Mouse (Mus musculus) Muller cell, postnatal 12 days (primary cell): ENCODE results near the gene Saysd1.
"Not testable (repeated sequence)": the region's sequence is repeated elsewhere in the genome, so short reads cannot be mapped to it uniquely, and the experiment has no call there.

ENCODE experiments used
- DNase-seq: peaks from one replicate; pipeline ENCODE4 v3.0.0-alpha.2; 2015; ENCODE audit errors: inconsistent ontology term

Saysd1 gene

GRCm38 (mm10) chr14:20039795-20040194 is 98.5 kb downstream of the Saysd1 start:
- no peak for DNase-seq

- no peak for DNase-seq
Measured at GRCm38 (mm10) chr14:20032738-20033116, 105.6 kb downstream of the Saysd1 start.

GRCm38 (mm10) chr14:20032016-20032737 is 106.2 kb downstream of the Saysd1 start:
- no peak for DNase-seq

GRCm38 (mm10) chr14:20029606-20030005 is 108.7 kb downstream of the Saysd1 start:
- no peak for DNase-seq

- DNase-seq, result not testable (repeated sequence)
Measured at GRCm38 (mm10) chr14:20027475-20027874, 110.9 kb downstream of the Saysd1 start.
